Mouse (Mus musculus): ENCODE measurements at regions not wholly inside any gene's neighbourhood (a gene's known extent, or its start where the extent isn't known, plus 50 kb on each side); places are given as distances from the start of the nearest gene placed in this dataset.

DNA sequence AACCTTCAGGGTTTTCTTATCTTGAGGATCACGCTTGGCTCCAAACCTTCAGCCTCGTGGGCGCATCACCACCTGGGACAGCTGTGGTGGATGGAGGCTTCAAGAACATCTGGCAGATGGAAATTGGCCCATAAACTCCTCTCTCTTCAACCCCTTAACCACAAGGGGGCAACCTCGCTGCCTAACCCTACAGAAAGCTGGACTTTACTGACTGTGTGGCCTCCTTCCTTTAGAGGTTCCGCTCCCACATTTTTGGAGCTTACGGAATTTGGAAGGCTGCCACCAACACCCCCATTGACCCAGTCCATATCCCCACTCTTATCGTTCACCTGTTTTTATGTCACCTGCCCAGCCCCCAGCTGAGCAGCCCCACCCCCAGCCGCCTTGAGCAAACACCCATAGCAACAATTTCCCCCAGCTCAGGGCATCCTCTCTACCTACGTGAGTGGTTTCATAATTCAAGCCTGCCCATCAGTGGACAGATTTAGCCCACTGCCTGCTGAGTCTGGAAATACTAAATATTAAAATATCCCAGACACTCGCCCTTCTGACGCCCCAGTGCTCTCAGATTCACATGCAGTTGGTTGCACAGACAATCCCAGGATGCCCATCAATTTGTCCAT lies 167.0 kb upstream of the Slc22a22 start:
- CTCF ChIA-PET = no interaction called here

DNA sequence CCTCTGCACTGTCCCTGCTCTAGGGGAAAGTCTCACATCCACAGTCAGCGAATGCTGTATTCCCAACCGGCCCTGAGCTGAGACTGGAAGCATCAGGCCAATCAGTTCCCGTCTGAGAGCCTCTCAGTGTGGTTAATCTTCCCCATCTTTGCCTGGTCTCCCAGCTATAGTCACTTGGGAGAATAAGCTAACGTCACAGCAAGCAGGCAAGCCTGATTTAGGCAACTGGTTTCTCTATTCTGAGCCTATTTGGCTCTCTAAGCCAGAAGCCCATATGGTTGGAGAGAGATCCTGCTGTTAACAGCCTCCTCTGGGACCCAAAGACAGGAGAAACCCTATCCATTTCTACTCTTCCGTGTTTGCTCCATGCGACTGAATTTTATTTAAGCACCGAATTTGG lies 161.7 kb upstream of the Slc22a22 start:
- CTCF ChIA-PET = no interaction called here

DNA sequence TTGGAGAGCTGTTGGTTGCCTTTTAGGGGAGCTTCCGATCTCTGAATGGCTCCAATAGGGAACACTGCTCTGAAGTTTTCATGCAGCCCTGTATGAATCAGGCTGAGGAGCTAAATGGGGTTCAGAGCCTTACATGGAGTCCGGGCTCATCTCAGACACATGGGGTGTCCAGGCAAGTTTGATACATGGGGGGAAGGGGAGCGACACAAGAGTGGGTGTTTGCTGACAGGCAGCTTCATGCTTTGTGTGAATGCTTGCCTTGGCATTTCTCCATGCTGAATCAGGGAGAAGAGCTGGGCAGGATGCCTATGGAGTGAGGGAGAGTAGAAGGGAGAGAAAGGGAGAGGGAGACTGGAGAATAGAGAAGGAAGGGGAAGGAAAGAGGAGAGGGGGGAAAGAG lies 155.6 kb upstream of the Slc22a22 start:
- CTCF ChIA-PET = interaction anchor here (0.6 kb wide), 1 partner anchor 13 kb away, joined by 5 read pairs; no protein-coding TSS in a partner anchor

DNA sequence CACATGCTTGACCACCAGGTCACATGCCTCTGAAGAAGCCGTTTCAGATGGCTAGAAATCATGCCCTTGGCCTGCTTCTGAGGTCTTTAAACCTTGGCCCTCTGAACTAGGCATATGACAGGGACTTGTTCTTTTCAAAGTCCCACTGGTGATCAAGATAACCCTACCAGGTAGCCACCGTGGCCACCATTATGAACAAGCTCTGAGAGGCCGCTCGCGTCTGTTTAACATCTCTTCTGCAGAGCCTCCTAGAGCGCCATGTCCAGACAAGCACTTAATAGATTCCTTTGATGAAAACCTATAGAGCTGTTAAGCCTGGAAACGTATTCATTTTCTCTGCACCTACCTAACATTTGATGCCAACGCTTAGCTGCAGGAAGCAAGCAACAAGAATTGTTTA lies 155.1 kb upstream of the Slc22a22 start:
- CTCF ChIA-PET = interaction anchor here (0.6 kb wide), 1 partner anchor 13 kb away, joined by 5 read pairs; no protein-coding TSS in a partner anchor

DNA sequence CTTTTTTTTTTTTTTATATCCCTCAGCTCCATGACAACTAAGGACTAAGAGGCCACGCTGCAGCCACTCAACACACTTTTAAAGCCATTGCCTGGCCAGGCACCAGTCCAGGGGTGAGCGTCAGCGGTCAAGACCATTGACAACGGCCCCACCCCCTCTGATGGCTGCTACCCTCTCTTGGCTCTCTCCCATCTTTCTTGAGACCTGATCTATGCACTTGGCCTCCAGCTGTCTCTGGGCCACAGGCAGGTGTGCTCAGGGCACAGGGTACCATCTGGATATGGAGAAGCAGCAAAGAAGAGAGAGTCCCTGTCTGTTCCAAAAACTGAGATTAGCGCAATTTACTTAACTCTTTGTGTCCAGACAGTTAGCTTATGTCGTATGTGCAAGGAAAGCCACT lies 141.0 kb upstream of the Slc22a22 start:
- CTCF ChIA-PET = no interaction called here

DNA sequence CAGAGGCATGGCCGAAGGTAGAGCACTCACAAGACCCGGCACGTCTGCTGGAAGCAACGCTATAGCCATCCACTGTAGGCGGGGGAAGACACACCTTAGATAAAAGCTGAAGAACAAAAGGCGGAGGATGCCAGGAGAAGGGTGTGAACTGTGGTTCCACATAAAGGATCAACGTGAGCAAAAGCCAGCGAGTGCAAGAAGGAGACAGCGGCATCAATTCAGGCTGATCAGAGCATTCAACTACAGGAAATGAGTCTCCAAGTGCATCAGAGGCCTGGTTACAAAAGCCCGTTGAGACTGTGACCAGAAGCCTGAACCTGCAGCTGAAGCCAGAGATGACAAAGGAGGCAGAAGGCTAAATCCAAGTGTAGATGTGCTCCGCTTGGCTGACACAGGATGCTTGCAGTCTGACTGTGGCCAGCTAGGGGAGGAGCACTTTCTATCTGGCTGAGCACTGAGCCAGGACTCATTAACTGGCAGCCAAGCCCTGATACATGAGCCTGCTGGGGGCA lies 139.5 kb upstream of the Slc22a22 start:
- CTCF ChIA-PET = no interaction called here

DNA sequence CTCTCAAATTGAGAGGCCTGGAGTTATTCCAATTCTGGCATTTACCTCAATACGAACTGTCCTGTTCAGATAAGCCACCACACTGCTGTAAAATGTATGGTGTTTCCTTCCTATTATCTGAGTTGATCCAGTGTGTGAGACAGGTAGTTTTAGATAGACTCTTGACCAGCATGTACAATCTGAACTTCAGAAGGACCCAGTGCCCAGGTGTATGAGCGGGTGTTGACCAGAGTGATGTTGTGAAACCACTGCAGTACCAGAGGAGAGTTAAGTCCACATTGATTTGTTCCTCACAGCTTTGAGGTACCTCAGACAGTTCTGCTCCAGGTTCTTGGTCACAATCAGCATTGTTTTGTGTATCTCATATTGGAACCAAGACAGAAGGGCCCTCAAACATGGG lies 132.6 kb upstream of the Slc22a22 start:
- CTCF ChIA-PET = no interaction called here

DNA sequence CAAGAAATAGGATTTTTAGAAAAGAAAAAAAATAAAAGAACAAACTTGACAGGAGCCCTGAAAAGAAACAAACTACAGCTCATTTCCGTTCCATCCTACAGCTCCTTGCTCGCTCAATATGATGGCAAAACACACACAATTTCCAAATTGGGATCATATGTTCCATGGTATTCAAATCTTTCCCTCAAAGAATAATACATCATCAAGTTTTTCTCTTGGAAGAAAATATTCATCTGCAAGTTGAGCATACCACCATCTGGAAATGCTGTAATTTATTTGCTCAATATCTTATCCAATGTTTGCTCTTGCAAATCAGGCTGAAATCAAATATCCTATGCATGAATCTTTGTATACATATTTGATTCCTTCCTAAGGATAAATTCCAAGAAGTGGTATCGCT lies 131.1 kb upstream of the Slc22a22 start:
- CTCF ChIA-PET = interaction anchor here (0.7 kb wide), 1 partner anchor 274 kb away, joined by 3 read pairs; no protein-coding TSS in a partner anchor

DNA sequence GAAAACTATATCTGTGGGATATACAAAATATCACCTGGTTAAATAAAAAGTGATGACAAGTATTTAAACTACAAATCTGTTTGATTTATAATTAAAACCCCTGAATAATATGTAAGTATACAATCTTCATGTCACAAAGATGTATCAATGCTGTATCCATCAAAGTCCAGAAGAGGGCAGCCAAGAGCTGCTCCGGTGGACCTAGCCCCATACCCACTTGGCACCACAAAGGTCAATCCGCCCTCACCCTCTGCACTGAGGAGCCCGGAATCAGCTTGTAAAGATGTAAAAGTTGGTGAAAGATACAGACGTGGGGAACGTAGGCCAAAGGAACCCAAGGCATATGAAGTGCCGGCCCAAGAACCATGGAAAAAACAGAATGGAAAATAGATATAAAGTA lies 123.1 kb upstream of the Slc22a22 start:
- CTCF ChIA-PET = interaction anchor here (0.9 kb wide), 1 partner anchor 422 kb away, joined by 4 read pairs; no protein-coding TSS in a partner anchor

- CTCF ChIA-PET = no interaction called here
Observed at GRCm38 (mm10) chr15:57593326-57594004, 116.0 kb upstream of the Slc22a22 start.

DNA sequence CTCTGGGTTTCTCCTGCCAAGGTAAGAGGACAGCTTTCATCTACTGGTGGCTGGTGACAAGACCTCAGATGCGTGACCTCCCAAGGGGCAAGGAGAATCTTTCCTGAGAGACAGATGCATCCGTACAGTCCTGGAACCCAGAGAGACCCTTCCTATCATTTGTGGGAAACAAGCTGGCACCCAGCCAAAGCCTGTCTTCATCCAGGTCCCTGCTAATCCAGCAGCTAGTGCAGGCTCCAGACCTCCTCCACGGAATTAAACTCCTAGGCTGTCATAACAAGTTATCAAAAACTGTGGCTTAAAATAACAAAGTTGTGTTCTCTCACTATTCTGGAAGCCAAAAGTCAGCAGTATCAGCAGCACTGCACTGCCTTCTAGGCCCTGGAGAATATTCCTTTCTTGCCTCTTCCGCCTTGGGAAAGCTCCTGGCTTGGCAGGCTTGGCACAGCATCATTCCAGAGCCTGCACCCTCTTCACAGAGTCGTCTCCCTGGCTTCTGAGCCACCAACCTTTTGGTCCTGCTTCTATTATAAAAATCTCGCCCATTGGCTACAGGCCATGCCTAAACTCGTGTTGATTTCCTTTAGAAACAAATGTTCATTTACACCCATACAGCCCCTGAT lies 113.3 kb upstream of the Slc22a22 start:
- CTCF ChIA-PET = no interaction called here

DNA sequence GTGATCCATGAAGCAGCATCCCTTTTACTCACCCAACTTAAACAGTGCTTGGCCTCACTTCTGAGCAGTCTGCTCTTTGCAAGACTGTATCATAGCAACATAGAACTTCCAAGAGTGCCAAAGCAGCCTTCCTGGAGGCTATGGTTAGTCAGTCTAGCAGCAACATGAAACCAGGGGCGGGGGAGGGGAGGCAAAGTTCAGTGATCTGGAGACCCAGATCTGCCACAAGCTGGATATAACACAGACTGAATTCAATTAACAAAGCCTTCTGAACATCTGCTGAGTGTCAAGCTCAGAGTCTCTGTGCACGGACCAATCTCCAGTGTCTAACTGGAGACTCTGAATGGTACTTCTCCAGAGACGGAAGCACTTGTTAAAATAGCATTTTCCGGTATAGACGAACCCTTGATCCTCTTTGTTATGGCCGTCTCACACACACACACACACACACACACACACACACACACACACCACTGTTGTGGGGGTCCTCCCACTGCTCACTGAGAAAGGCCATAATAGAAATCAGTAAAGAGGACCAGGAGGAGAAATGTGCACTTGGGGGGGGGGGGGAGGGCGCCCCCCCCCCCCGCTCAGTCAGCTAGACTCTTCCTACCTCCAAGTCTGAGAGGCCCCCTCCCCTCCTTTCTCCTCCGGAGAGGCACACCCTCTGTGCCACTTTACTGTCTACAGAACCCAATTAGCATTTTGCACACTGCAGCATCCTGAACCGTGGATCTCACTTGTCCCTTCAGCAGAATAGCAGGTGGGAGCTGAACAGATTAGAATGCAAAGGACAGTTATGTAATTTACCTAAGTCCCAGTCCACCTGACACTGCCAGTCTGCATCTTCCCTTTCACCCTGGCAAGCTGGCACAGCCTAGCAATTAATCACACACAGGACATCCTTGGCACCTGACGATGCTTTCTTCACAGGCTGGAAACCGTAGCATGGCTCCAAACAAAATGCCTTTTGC lies 112.3 kb upstream of the Slc22a22 start:
- CTCF ChIA-PET = no interaction called here

DNA sequence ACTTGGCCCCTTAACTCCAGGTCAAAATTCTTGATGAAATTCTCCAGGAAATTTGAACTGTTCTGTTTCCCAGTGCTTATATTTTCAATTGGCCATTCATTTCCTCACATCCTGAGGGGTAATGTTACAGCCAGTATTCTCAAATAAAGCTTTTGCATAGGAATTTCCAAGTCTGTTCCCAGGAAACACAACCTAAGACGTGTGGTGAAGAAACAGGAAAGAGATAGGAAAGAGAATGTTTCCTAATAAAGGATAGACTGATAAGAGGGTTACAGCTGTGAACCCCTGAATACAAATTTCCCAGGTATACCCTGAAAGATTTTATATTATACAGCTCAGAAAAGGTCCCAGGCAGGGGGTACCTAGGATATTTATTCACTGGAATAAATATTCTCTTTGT lies 108.0 kb upstream of the Slc22a22 start:
- CTCF ChIA-PET = no interaction called here

GRCm38 (mm10) chr15:57584498-57584897 lies 107.1 kb upstream of the Slc22a22 start:
- CTCF ChIA-PET = no interaction called here

DNA sequence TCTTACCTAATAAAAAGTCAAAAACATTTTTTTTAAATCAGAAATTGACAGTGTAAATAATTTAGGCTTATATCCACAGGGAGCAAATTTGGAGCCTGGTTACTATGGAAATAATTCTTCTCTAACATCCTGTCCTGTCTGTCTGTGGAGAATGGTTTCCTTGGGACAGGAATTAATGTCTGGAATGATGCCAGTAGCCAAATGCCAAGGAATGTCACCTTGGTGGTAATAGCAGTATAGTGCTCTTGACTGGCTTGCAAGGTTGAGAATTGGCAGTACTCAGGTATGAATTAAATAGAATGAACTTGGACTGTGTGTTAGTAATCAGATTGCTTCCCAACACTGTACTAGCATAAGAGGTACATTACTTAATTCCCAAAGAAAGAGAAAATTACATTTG lies 103.8 kb upstream of the Slc22a22 start:
- CTCF ChIA-PET = no interaction called here

- CTCF ChIA-PET = no interaction called here
Observed at GRCm38 (mm10) chr15:57578794-57579193, 101.4 kb upstream of the Slc22a22 start.

- CTCF ChIA-PET = interaction anchor here (0.6 kb wide), 1 partner anchor 282 kb away, joined by 10 read pairs; no protein-coding TSS in a partner anchor
Observed at GRCm38 (mm10) chr15:57574080-57574618, 96.7 kb upstream of the Slc22a22 start.

GRCm38 (mm10) chr15:57572460-57572859 lies 95.0 kb upstream of the Slc22a22 start:
- CTCF ChIA-PET = no interaction called here

DNA sequence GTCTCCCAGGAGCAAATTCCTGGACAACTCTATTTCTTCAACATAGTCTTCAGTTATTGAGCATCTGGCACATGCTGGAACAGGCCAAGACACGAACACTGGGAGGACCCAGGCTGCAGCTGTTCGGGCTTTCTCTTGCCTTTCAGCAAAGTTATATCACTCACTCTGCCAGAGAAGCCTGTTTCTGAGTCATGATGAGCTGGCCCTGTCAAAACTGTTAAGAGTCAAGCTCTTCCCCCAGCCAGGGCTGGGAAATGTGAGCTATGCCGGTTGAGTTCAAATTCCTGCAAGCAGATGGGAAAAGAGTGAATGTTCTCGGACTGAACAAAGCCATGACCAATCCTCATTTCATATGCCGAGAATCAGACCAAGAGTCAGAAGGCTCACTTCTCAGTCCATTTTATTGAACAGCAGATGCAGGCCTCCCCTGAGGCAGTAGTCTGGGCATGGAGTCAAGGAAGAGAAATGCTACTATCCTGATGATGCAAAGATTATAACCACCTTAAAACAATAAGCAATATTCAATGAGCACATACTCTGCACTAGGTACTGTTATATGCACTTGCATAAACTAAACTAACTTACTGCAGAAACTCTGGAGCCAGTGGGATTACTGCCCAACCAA lies 90.7 kb upstream of the Slc22a22 start:
- CTCF ChIA-PET = no interaction called here

GRCm38 (mm10) chr15:57547154-57547553 lies 69.7 kb upstream of the Slc22a22 start:
- CTCF ChIA-PET = no interaction called here

- CTCF ChIA-PET = no interaction called here
Observed at GRCm38 (mm10) chr15:57545141-57545540, 67.7 kb upstream of the Slc22a22 start.
